Mouse (Mus musculus) midbrain, embryonic 14.5 days (tissue): ENCODE results near the gene Vmn2r115. TPM values are rescaled to one million over a fixed set of nuclear protein-coding genes. Genes with fewer than 3 reads are reported as not detected.
"Not testable (repeated sequence)": the region's sequence is repeated elsewhere in the genome, so short reads cannot be mapped to it uniquely, and the experiment has no call there.

Experiments
- ATAC-seq: fragments of 200-750 bp; cut with Nextera tagmentation; 2 replicates; pipeline ENCODE4 v1.8.0; 2017; ENCODE audit warnings: moderate number of reproducible peaks, moderate library complexity; ENCODE audit not compliant: low FRiP score, low TSS enrichment
- DNase-seq: peaks from one replicate; pipeline ENCODE4 v3.0.0-alpha.2; 2015
- H3K27ac ChIP-seq: fragments of 300-500 bp; sonication (generic); replicated peaks from 2 replicates; pipeline ENCODE4 v1.5.1; 2014; ENCODE audit warnings: mild to moderate bottlenecking, low read depth, low read length, moderate library complexity
- H3K27me3 ChIP-seq: fragments of 300-500 bp; sonication (generic); 2 replicates; pipeline ENCODE4 v1.6.1; 2014; ENCODE audit warnings: low read length, control low read depth, mixed read lengths; ENCODE audit not compliant: control insufficient read depth, insufficient read depth
- H3K36me3 ChIP-seq: fragments of 300-500 bp; sonication (generic); 2 replicates; pipeline ENCODE4 v1.6.1; 2014; ENCODE audit warnings: low read length, control low read depth; ENCODE audit not compliant: control insufficient read depth, insufficient read depth
- H3K4me1 ChIP-seq: fragments of 300-500 bp; sonication (generic); 2 replicates; pipeline ENCODE4 v1.6.1; 2014; ENCODE audit warnings: mild to moderate bottlenecking, antibody characterized with exemption, low read length, control low read depth; ENCODE audit not compliant: control insufficient read depth, insufficient read depth
- H3K4me2 ChIP-seq: fragments of 300-500 bp; sonication (generic); 2 replicates; pipeline ENCODE4 v1.6.1; 2014; ENCODE audit warnings: mild to moderate bottlenecking, low read length, moderate library complexity
- H3K4me3 ChIP-seq: fragments of 300-500 bp; sonication (generic); replicated peaks from 2 replicates; pipeline ENCODE4 v1.5.1; 2014; ENCODE audit warnings: low read depth, low read length
- H3K9ac ChIP-seq: fragments of 300-500 bp; sonication (generic); replicated peaks from 2 replicates; pipeline ENCODE4 v1.6.1; 2014; ENCODE audit warnings: mild to moderate bottlenecking, low read length, moderate library complexity
- H3K9me3 ChIP-seq: fragments of 300-500 bp; sonication (generic); 2 replicates; pipeline ENCODE4 v1.6.1; 2016; ENCODE audit warnings: low read length, control low read depth, mixed read lengths; ENCODE audit not compliant: control insufficient read depth
- WGBS: fragments of 180-500 bp; shearing (Covaris S2); extraction: QIAGEN DNeasy Blood & Tissue Kit; methylation state at CpG from one replicate; pipeline ENCODE4 v1.1.7; 2014; 5-methylcytosine and 5-hydroxymethylcytosine counted together
- polyA plus RNA-seq: library from polyadenylated mRNA; unstranded; fragments of >200 nt; fragmentation: Nextera tagmentation; extraction: Ambion mirVana; gene quantifications from 2 replicates; pipeline ENCODE4 v1.2.1, GENCODE M21; 2014

Gene Vmn2r115
- polyA plus RNA-seq: not detected in 2 replicates

DNA sequence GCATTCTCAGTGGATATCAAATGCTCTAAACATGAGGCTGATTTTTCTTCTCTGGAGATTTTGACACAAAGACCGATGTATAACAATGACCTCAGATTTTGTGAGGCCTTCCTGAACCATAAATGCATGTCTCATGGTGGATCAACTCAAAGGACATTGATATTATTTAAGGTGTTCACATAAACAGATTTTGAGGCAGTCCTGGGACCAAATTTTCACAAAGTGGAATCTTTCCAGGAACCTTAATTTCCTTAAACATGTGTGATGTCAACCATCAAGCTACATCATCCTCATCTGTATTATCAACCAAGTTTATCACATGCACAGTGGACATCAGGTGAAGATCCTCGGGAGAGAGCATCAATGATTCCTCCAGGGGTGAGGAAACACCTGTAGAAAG, at the start of gene Vmn2r115:
TSS of gene Vmn2r115 (plus strand) at position 301 of the 400 bp plus-strand sequence.
- H3K4me2 ChIP-seq, H3K27ac ChIP-seq, H3K4me1 ChIP-seq, H3K27me3 ChIP-seq, H3K4me3 ChIP-seq, ATAC-seq, H3K36me3 ChIP-seq, DNase-seq, H3K9ac ChIP-seq, H3K9me3 ChIP-seq: not testable (repeated sequence)
- WGBS: 57% methylated on average over 2 of the region's 2 CpGs

DNA sequence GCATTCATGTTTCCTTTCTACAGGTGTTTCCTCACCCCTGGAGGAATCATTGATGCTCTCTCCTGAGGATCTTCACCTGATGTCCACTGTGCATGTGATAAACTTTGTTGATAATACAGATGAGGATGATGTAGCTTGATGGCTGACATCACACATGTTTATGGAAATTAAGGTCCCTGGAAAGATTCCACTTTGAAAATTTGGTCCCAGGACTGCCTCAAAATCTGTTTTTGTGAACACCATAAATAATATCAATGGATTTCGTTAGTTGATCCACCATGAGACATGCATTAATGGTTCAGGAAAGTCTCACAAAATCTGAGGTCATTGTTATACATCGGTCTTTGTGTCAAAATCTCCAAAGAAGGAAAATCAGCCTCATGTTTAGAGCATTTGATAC, 31.1 kb upstream of the Vmn2r115 start, which contains the start of gene Vmn2r114:
TSS of gene Vmn2r114 (minus strand) at position 101 of the 400 bp plus-strand sequence.
- not testable (repeated sequence) for H3K27me3 ChIP-seq, DNase-seq, H3K4me2 ChIP-seq, H3K36me3 ChIP-seq, H3K27ac ChIP-seq, H3K4me1 ChIP-seq, ATAC-seq, H3K9ac ChIP-seq, H3K9me3 ChIP-seq, H3K4me3 ChIP-seq
- 75% methylated on average over 2 of the region's 2 CpGs for WGBS

DNA sequence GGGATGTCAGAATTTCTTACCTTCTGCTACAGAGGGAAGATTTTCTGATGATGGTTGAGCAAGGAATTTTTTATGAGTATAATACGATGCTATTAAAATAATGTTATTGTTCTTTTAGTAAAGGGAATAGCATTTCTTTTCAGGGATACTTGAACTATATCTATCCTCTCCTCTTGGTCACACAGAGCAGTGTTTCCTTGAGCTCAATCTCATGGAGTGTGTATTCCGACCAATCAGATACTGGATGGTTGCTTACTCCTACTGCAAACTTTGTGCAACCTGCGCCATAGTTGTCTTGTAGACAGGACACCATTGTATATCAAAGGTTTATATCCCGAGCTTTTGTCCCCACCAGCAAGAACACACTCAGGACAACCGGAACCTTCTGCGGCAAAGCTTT, 12.9 kb upstream of the Vmn2r115 start:
- Histone ChIP-seq H3K9me3 (peaks cover 20% of the 10 kb centered on the region), H3K4me1 (no peaks in the 10 kb centered on the region), H3K4me3 (no peak overlapping the region), H3K9ac (no peak overlapping the region), H3K36me3 (no peaks in the 10 kb centered on the region), H3K27ac (no peak overlapping the region), H3K4me2 (no peak overlapping the region), H3K27me3 (no peaks in the 10 kb centered on the region)
- WGBS: 78% methylated on average over 6 of the region's 6 CpGs
- ATAC-seq (no peak), DNase-seq (no peak)

DNA sequence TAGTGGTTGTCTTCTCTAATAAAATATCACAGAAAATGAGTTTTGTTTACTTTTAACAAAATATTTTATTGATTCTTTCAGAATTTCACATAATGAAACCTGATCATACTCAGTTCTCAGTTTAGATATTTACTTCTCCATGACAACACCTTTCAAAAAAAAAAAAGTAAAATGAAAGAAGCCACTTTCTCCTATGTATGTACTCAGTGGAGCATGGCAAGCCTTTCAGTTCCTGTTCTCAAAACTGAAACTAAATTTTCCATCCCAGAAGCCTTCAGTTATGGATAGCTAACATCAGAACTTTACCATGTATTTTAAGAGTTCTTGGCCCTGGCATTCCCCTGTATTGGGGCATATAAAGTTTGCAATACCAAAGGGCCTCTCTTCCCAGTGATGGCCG, 8.1 kb downstream of the Vmn2r115 start:
- no peak overlapping the region for H3K4me3 ChIP-seq
- no peaks in the 10 kb centered on the region for H3K9me3 ChIP-seq
- no peak overlapping the region for H3K27ac ChIP-seq
- ATAC-seq (no peak), DNase-seq (no peak)
- H3K9ac ChIP-seq: no peak overlapping the region
- no peaks in the 10 kb centered on the region for H3K36me3 ChIP-seq
- no peaks in the 10 kb centered on the region for H3K27me3 ChIP-seq
- WGBS: 53% methylated on average over 1 of the region's 1 CpGs
- H3K4me1 ChIP-seq: no peaks in the 10 kb centered on the region
- H3K4me2 ChIP-seq: no peak overlapping the region

DNA sequence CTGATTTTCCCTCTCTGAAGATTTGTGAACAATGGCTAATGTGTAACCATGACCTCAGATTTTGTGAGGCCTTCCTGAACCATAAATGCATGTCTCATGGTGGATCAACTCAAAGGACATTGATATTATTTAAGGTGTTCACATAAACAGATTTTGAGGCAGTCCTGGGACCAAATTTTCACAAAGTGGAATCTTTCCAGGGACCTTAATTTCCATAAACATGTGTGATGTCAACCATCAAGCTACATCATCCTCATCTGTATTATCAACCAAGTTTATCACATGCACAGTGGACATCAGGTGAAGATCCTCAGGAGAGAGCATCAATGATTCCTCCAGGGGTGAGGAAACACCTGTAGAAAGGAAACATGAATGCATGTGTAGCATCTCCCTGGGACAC, 40.8 kb downstream of the Vmn2r115 start, which contains the start of gene Vmn2r116:
TSS of gene Vmn2r116 (plus strand) at position 301 of the 400 bp plus-strand sequence.
- not testable (repeated sequence) for DNase-seq

More for the DNA sequence above, 40.8 kb downstream of the Vmn2r115 start, which contains the start of gene Vmn2r116:
- H3K36me3 ChIP-seq, H3K27me3 ChIP-seq, H3K4me3 ChIP-seq, H3K9ac ChIP-seq, H3K4me1 ChIP-seq, ATAC-seq, H3K27ac ChIP-seq, H3K9me3 ChIP-seq, H3K4me2 ChIP-seq: not testable (repeated sequence)

Other genes with a start within 250 kb of the Vmn2r115 start
- 33.7 and 38.1 TPM in 2 replicates for gene Zfp40, start 150.5 kb upstream of the Vmn2r115 start, polyA plus RNA-seq
- not detected in 2 replicates for gene Vmn2r114, start 31.2 kb upstream of the Vmn2r115 start, polyA plus RNA-seq
- not detected in 2 replicates for gene Vmn2r116, start 40.9 kb downstream of the Vmn2r115 start, polyA plus RNA-seq
- not detected in 2 replicates for gene Vmn2r117, start 136.0 kb downstream of the Vmn2r115 start, polyA plus RNA-seq
- gene Zfp213, start 220.5 kb downstream of the Vmn2r115 start, polyA plus RNA-seq: 16.8 and 19.1 TPM in 2 replicates